Mouse (Mus musculus) kidney, embryonic 16.5 days (tissue): ENCODE measurements at regions not wholly inside any gene's neighbourhood (a gene's known extent, or its start where the extent isn't known, plus 50 kb on each side); places are given as distances from the start of the nearest gene placed in this dataset.

Experiments used
- ATAC-seq: fragments of 200-750 bp; cut with Nextera tagmentation; 2 replicates; pipeline ENCODE4 v1.8.0; 2017; ENCODE audit warnings: moderate TSS enrichment; ENCODE audit not compliant: low FRiP score, low TSS enrichment
- H3K27ac ChIP-seq: fragments of 300-500 bp; sonication (generic); 2 replicates; pipeline ENCODE4 v1.5.1; 2014; ENCODE audit warnings: low read length
- H3K27me3 ChIP-seq: fragments of 300-500 bp; sonication (generic); 2 replicates; pipeline ENCODE4 v1.6.1; 2014; ENCODE audit warnings: low read length, control low read depth, mixed read lengths; ENCODE audit not compliant: insufficient read depth
- H3K36me3 ChIP-seq: fragments of 300-500 bp; sonication (generic); 2 replicates; pipeline ENCODE4 v1.6.1; 2014; ENCODE audit warnings: low read length, control low read depth, mixed read lengths; ENCODE audit not compliant: insufficient read depth
- H3K4me1 ChIP-seq: fragments of 300-500 bp; sonication (generic); 2 replicates; pipeline ENCODE4 v1.6.1; 2014; ENCODE audit warnings: low read length, control low read depth, mixed read lengths; ENCODE audit not compliant: insufficient read depth
- H3K4me2 ChIP-seq: fragments of 300-500 bp; sonication (generic); replicated peaks from 2 replicates; pipeline ENCODE4 v1.6.1; 2014; ENCODE audit warnings: low read depth, low read length
- H3K4me3 ChIP-seq: fragments of 300-500 bp; sonication (generic); 2 replicates; pipeline ENCODE4 v1.5.1; 2014; ENCODE audit warnings: mild to moderate bottlenecking, low read length
- H3K9ac ChIP-seq: fragments of 300-500 bp; sonication (generic); replicated peaks from 2 replicates; pipeline ENCODE4 v1.6.1; 2014; ENCODE audit warnings: low read length
- H3K9me3 ChIP-seq: fragments of 300-500 bp; sonication (generic); 2 replicates; pipeline ENCODE4 v1.6.1; 2016; ENCODE audit warnings: low read length, control low read depth
- whole genome bisulfite sequencing: fragments of 180-500 bp; shearing (Covaris S2); extraction: QIAGEN DNeasy Blood & Tissue Kit; methylation state at CpG from one replicate; pipeline ENCODE4 v1.1.7; 2014; 5-methylcytosine and 5-hydroxymethylcytosine counted together

- H3K27ac ChIP-seq: 0 out of 2 replicates have a peak overlapping the region, but pooled peaks have one; percentile 16
- no peak overlapping the region for H3K4me2 ChIP-seq
- WGBS: 52% methylated on average over 5 of the region's 5 CpGs
- no peaks in the 10 kb centered on the region for H3K27me3 ChIP-seq
- H3K36me3 ChIP-seq: no peaks in the 10 kb centered on the region
- H3K9ac ChIP-seq: no peak overlapping the region
- H3K9me3 ChIP-seq: no peaks in the 10 kb centered on the region
- no peak overlapping the region for H3K4me3 ChIP-seq
- H3K4me1 ChIP-seq: peaks cover 11% of the 10 kb centered on the region
- ATAC-seq: 0 out of 2 replicates have a peak, but pooled peaks have one; percentile 39
Measured at GRCm38 (mm10) chr15:11744903-11745302, 162.2 kb downstream of the Npr3 start.

- Histone ChIP-seq H3K9ac (no peak overlapping the region), H3K27me3 (no peaks in the 10 kb centered on the region), H3K4me2 (no peak overlapping the region), H3K27ac (no peak overlapping the region), H3K36me3 (no peaks in the 10 kb centered on the region), H3K9me3 (no peaks in the 10 kb centered on the region), H3K4me3 (no peak overlapping the region), H3K4me1 (peaks cover 11% of the 10 kb centered on the region)
- WGBS: 77% methylated on average over 2 of the region's 2 CpGs
- no peak for ATAC-seq
Measured at GRCm38 (mm10) chr15:11744296-11744695, 162.8 kb downstream of the Npr3 start.

- H3K4me3 ChIP-seq: no peak overlapping the region
- WGBS: 82% methylated on average over 7 of the region's 7 CpGs
- H3K9me3 ChIP-seq: no peaks in the 10 kb centered on the region
- H3K4me1 ChIP-seq: peaks cover 11% of the 10 kb centered on the region
- no peaks in the 10 kb centered on the region for H3K27me3 ChIP-seq
- H3K9ac ChIP-seq: no peak overlapping the region
- no peak for ATAC-seq
- H3K27ac ChIP-seq: no peak overlapping the region
- H3K4me2 ChIP-seq: no peak overlapping the region
- no peaks in the 10 kb centered on the region for H3K36me3 ChIP-seq
Measured at GRCm38 (mm10) chr15:11742820-11743219, 164.3 kb downstream of the Npr3 start.

- no peaks in the 10 kb centered on the region for H3K27me3 ChIP-seq
- peak overlapping the region; percentile 42; the same call in 1 of the 2 replicates for H3K4me2 ChIP-seq
- H3K4me3 ChIP-seq: peak overlapping the region; percentile 18; the same call in 1 of the 2 replicates
- no peaks in the 10 kb centered on the region for H3K36me3 ChIP-seq
- peaks cover 11% of the 10 kb centered on the region for H3K4me1 ChIP-seq
- peak overlapping the region; percentile 69; the same call in 1 of the 2 replicates for H3K27ac ChIP-seq
- H3K9ac ChIP-seq: peak overlapping the region; percentile 46
- no peaks in the 10 kb centered on the region for H3K9me3 ChIP-seq
- WGBS: 32% methylated on average over 6 of the region's 6 CpGs
- ATAC-seq: 0 out of 2 replicates have a peak, but pooled peaks have one; percentile 44
Measured at GRCm38 (mm10) chr15:11742346-11742729, 164.7 kb downstream of the Npr3 start.

GRCm38 (mm10) chr15:11741598-11742345 lies 165.3 kb downstream of the Npr3 start:
- peak overlapping the region; percentile 18; the same call in 1 of the 2 replicates for H3K4me3 ChIP-seq
- ATAC-seq: peak; percentile 58; the same call in 1 of the 2 replicates
- H3K9ac ChIP-seq: peak overlapping the region; percentile 46
- peaks cover 11% of the 10 kb centered on the region for H3K4me1 ChIP-seq
- 26% methylated on average over 18 of the region's 18 CpGs for WGBS
- H3K27me3 ChIP-seq: no peaks in the 10 kb centered on the region
- no peaks in the 10 kb centered on the region for H3K36me3 ChIP-seq
- peak overlapping the region; percentile 69; the same call in 1 of the 2 replicates for H3K27ac ChIP-seq
- H3K9me3 ChIP-seq: no peaks in the 10 kb centered on the region
- peak overlapping the region; percentile 42 for H3K4me2 ChIP-seq

- WGBS: 55% methylated on average over 4 of the region's 4 CpGs
- Histone ChIP-seq H3K9ac (no peak overlapping the region), H3K27me3 (no peaks in the 10 kb centered on the region), H3K4me2 (no peak overlapping the region), H3K9me3 (no peaks in the 10 kb centered on the region), H3K4me1 (peaks cover 11% of the 10 kb centered on the region), H3K27ac (0 out of 2 replicates have a peak overlapping the region, but pooled peaks have one; percentile 16), H3K4me3 (no peak overlapping the region), H3K36me3 (no peaks in the 10 kb centered on the region)
- ATAC-seq: peak; percentile 60; the same call in 1 of the 2 replicates
Measured at GRCm38 (mm10) chr15:11737436-11738000, 169.6 kb downstream of the Npr3 start.

- 91% methylated on average over 5 of the region's 5 CpGs for WGBS
- no peak for ATAC-seq
- Histone ChIP-seq H3K27ac (no peak overlapping the region), H3K27me3 (no peaks in the 10 kb centered on the region), H3K36me3 (no peaks in the 10 kb centered on the region), H3K9me3 (no peaks in the 10 kb centered on the region), H3K9ac (no peak overlapping the region), H3K4me1 (no peaks in the 10 kb centered on the region), H3K4me2 (no peak overlapping the region), H3K4me3 (no peak overlapping the region)
Measured at GRCm38 (mm10) chr15:11734639-11735265, 172.3 kb downstream of the Npr3 start.

GRCm38 (mm10) chr15:11729381-11729780 lies 177.7 kb downstream of the Npr3 start:
- no peaks in the 10 kb centered on the region for H3K36me3 ChIP-seq
- no peak overlapping the region for H3K4me3 ChIP-seq
- H3K27me3 ChIP-seq: no peaks in the 10 kb centered on the region
- H3K9me3 ChIP-seq: no peaks in the 10 kb centered on the region
- no peaks in the 10 kb centered on the region for H3K4me1 ChIP-seq
- no peak overlapping the region for H3K4me2 ChIP-seq
- H3K9ac ChIP-seq: no peak overlapping the region
- no peak overlapping the region for H3K27ac ChIP-seq
- peak; percentile 19; the same call in 1 of the 2 replicates for ATAC-seq
- 33% methylated on average over 3 of the region's 3 CpGs for WGBS

- no peaks in the 10 kb centered on the region for H3K27me3 ChIP-seq
- WGBS: 83% methylated on average over 10 of the region's 10 CpGs
- H3K4me1 ChIP-seq: no peaks in the 10 kb centered on the region
- H3K9me3 ChIP-seq: no peaks in the 10 kb centered on the region
- no peak overlapping the region for H3K9ac ChIP-seq
- H3K4me2 ChIP-seq: no peak overlapping the region
- no peak for ATAC-seq
- H3K4me3 ChIP-seq: no peak overlapping the region
- H3K27ac ChIP-seq: no peak overlapping the region
- no peaks in the 10 kb centered on the region for H3K36me3 ChIP-seq
Measured at GRCm38 (mm10) chr15:11725620-11726530, 181.2 kb downstream of the Npr3 start.
